Mouse (Mus musculus) heart, adult 10 weeks (tissue): ENCODE measurements around the gene Dnajb1. TPM values are rescaled to one million over a fixed set of nuclear protein-coding genes. Genes with fewer than 3 reads are reported as not detected.

ENCODE experiments used
- polyA plus RNA-seq: library from polyadenylated mRNA; stranded (reverse); fragments of 350-450 nt; fragmentation: Illumina TruSeq; extraction: RNeasy Lipid Tissue Mini Kit (QIAGEN cat#74804); gene quantifications from one replicate; pipeline ENCODE4 v1.2.3, GENCODE M21; 2014; ENCODE audit warnings: low read depth, low replicate concordance

Dnajb1 gene
- polyA plus RNA-seq = 17.8 TPM

GRCm38 (mm10) chr8:83607661-83608397, at the start of gene Dnajb1, which contains the start of gene Tecr:
Gene Dnajb1 (plus strand): TSS chr8:83608193.
Gene Tecr (minus strand): TSS chr8:83607971.

DNA sequence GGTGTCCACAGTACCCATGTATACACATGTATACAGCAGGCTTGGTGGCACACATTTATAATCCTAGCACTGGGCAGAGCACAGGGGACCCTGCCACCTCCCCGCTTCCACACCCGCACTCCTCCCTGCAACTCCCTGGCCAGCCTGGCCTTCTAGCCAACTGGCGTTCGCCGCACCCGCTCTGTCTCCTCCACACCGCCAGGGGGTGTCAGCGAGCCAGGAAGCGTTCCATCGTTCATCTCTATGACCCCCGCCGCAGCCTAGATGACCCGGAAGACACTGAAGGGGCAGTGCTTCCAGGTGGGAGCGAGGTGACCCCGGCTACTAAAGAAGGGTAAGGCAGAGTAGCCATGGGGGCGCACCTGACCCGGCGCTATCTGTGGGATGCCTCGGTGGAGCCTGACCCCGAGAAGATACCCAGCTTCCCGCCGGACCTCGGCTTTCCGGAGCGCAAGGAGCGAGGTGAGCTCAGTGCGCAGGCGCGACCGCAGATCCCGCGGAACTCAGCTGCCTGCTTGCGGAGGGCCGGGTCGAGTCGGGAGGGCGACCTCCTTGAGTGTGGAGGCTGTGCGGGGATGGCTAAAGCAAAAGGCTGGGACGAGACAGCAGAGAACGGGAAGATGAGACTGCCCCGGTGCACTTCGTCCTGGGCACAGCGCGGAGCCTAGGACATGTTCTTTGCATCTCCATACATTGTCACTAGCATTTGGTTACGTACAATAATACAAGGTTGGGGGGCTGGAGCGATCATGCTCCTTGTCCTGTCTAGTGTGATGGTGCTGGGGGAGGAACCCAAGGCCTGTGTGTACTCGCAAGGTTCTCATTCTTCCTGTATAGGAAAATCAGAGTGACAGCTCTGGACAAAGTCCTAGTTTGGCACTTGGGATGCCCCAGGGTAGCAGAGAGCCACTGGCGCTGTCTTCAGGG, 41.3 kb upstream of the Dnajb1 start, which contains the start of gene Ndufb7:
Ndufb7 (plus strand) TSS at position 203 of the 927 bp plus-strand sequence.

DNA sequence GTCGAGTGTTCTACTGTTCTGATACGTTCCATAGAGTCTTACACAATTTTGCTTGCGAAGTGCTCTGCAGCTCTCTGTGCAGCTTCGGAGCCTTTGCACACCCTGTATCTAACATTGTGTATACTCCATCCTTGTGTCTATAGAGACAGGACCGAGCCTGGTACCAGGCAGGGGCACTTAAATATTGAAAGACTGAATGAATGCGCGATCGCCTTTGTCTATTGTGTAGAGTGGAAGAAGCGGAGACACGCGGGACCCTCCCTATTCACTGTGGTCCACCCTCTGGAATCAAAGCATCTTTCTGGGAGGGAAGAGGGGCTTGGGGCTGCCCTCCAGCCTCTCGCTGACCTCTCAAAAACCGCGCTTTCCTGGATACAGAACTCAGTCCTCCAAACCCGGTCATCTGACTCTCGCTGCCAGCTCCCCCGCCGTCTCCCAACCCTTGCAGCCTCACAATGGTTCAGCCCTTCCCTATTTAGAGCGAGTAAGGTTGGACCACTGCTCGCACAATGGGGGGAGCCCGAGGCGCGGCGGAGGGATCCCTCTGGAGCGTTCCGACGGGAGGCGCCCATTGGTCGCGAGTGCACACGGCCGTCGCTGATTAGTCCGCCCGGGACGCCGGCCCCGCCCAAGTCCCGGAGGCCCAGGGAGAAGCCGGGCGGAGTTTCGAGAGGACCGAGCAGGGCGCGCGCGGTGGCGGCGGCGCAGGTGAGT, 44.2 kb downstream of the Dnajb1 start, which contains the start of gene Gipc1:
Gipc1 (plus strand) TSS at position 648 of the 714 bp plus-strand sequence.

Other genes with a start within 250 kb of the Dnajb1 start
- gene Clgn, start 218.3 kb upstream of the Dnajb1 start, polyA plus RNA-seq = not detected
- gene Scoc, start 149.8 kb upstream of the Dnajb1 start, polyA plus RNA-seq = 88.1 TPM
- not detected for gene Olfr370, start 72.4 kb upstream of the Dnajb1 start, polyA plus RNA-seq
- gene Ndufb7, start 41.5 kb upstream of the Dnajb1 start, polyA plus RNA-seq = 866 TPM
- 562 TPM for gene Tecr, start 222 bp upstream of the Dnajb1 start, polyA plus RNA-seq
- gene Gipc1, start 44.5 kb downstream of the Dnajb1 start, polyA plus RNA-seq = 28.1 TPM
- gene Ptger1, start 58.5 kb downstream of the Dnajb1 start, polyA plus RNA-seq = 0.16 TPM
- 40.8 TPM for gene Pkn1, start 91.0 kb downstream of the Dnajb1 start, polyA plus RNA-seq
- 19.5 TPM for gene Ddx39, start 107.0 kb downstream of the Dnajb1 start, polyA plus RNA-seq
- gene Adgre5, start 133.1 kb downstream of the Dnajb1 start, polyA plus RNA-seq = 45.7 TPM